Mouse (Mus musculus) Patski (cell line): ENCODE data around the gene Olfr1368. TPM values are rescaled to one million over a fixed set of nuclear protein-coding genes. Genes with fewer than 3 reads are reported as not detected.

Experiments
- ATAC-seq: fragments of 100-300 bp; one replicate; pipeline ENCODE4 v1.8.0; 2021
- CTCF ChIA-PET: fragments of 350-600 bp; sonication (Branson Sonifier 250); formaldehyde crosslinking; loops from one replicate; lab custom pipeline; 2022; ENCODE audit warnings: inconsistent platforms; lab: Charles Lee
- POLR2A ChIA-PET: fragments of 350-600 bp; sonication (Branson Sonifier 250); formaldehyde crosslinking; loops from one replicate; lab custom pipeline; 2022; ENCODE audit warnings: antibody characterized with exemption, inconsistent platforms; lab: Charles Lee
- DNase-seq: peaks from one replicate; pipeline ENCODE4 v3.0.0-alpha.2; 2011; ENCODE audit warnings: low read depth, low spot score
- H3K27me3 ChIP-seq: fragments of 371-371 bp; one replicate; pipeline ENCODE4 v1.5.1; 2021
- CTCF ChIP-seq: fragments of 100-300 bp; IDR thresholded peaks from one replicate; pipeline ENCODE4 v1.5.1; 2021
- in situ Hi-C: fragments of 300-500 bp; cut with MboI; formaldehyde crosslinking; loops from 3 replicates; pipeline ENCODE4 v1.11.1; 2018; ENCODE audit warnings: low pct_unique_long_range_greater_than_20kb, mixed read lengths
- polyA plus RNA-seq: library from polyadenylated mRNA; unstranded; gene quantifications from one replicate; pipeline ENCODE4 v1.2.3, GENCODE M21; 2021

Gene Olfr1368
- polyA plus RNA-seq, 1 experiment from 2014 or later, result not detected

- ChIA-PET CTCF (interaction anchor here (1.6 kb wide), 2 partner anchors 8 to 9 kb away, joined by 3 to 6 read pairs; no protein-coding TSS in a partner anchor), POLR2A (no interaction called here)
- ATAC-seq (no peak), DNase-seq (no peak)
- in situ Hi-C loops, result loop anchor here (10.0 kb wide), 1 partner anchor 767 kb away; the partner anchor contains the start of gene Zfp184
- no peak for TF ChIP-seq CTCF
- H3K27me3 ChIP-seq, result no peaks in the 10 kb centered on the region
Measured at GRCm38 (mm10) chr13:21177657-21178056, 32.0 kb upstream of the Olfr1368 start.

GRCm38 (mm10) chr13:21176733-21177132, 31.1 kb upstream of the Olfr1368 start:
- in situ Hi-C loops, result loop anchor here (10.0 kb wide), 1 partner anchor 768 kb away; the partner anchor contains the start of gene Zfp184
- no peak for TF ChIP-seq CTCF
- POLR2A ChIA-PET, result no interaction called here
- ATAC-seq, result no peak
- CTCF ChIA-PET, result no interaction called here
- no peaks in the 10 kb centered on the region for H3K27me3 ChIP-seq
- no peak for DNase-seq

GRCm38 (mm10) chr13:21173072-21173471, 27.4 kb upstream of the Olfr1368 start:
- ATAC-seq, result peak; percentile 45
- DNase-seq, result no peak
- H3K27me3 ChIP-seq, result no peaks in the 10 kb centered on the region
- CTCF ChIA-PET, result interaction anchor here (0.8 to 2.6 kb wide), 3 partner anchors 13 to 25 kb away, joined by 3 to 7 read pairs (median 3); no protein-coding TSS in a partner anchor
- POLR2A ChIA-PET, result no interaction called here
- TF ChIP-seq CTCF, result no peak
- in situ Hi-C loops, result loop anchor here (10.0 to 25.0 kb wide), 2 partner anchors 772 to 1811 kb away; partner anchors contain the start of gene Zfp184

- ChIA-PET CTCF (interaction anchor here (0.8 to 2.6 kb wide), 3 partner anchors 12 to 26 kb away, joined by 3 to 7 read pairs (median 3); no protein-coding TSS in a partner anchor), POLR2A (no interaction called here)
- ATAC-seq (peak; percentile 45), DNase-seq (no peak)
- in situ Hi-C loops, result loop anchor here (10.0 to 25.0 kb wide), 2 partner anchors 772 to 1810 kb away; partner anchors contain the start of gene Zfp184
- no peaks in the 10 kb centered on the region for H3K27me3 ChIP-seq
- TF ChIP-seq CTCF, result no peak
Measured at GRCm38 (mm10) chr13:21172241-21173027, 26.8 kb upstream of the Olfr1368 start.

- ChIA-PET POLR2A (no interaction called here), CTCF (no interaction called here)
- DNase-seq, result no peak
- ATAC-seq, result no peak
- no peak for TF ChIP-seq CTCF
- H3K27me3 ChIP-seq, result no peaks in the 10 kb centered on the region
- in situ Hi-C loops, result loop anchor here (10.0 to 25.0 kb wide), 2 partner anchors 773 to 1809 kb away; partner anchors contain the start of gene Zfp184
Measured at GRCm38 (mm10) chr13:21171600-21172150, 26.0 kb upstream of the Olfr1368 start.

- in situ Hi-C loops, result loop anchor here (10.0 to 25.0 kb wide), 2 partner anchors 774 to 1809 kb away; partner anchors contain the start of gene Zfp184
- no peak for ATAC-seq
- POLR2A ChIA-PET, result no interaction called here
- no peak for TF ChIP-seq CTCF
- no peak for DNase-seq
- CTCF ChIA-PET, result interaction anchor here (2.4 kb wide), 1 partner anchor 31 kb away, joined by 11 read pairs; no protein-coding TSS in a partner anchor
- H3K27me3 ChIP-seq, result no peaks in the 10 kb centered on the region
Measured at GRCm38 (mm10) chr13:21171156-21171530, 25.5 kb upstream of the Olfr1368 start.

- ChIA-PET CTCF (interaction anchor here (2.4 to 2.9 kb wide), 2 partner anchors 11 to 31 kb away, joined by 11 to 12 read pairs; no protein-coding TSS in a partner anchor), POLR2A (no interaction called here)
- no peak for TF ChIP-seq CTCF
- no peak for DNase-seq
- ATAC-seq, result no peak
- in situ Hi-C loops, result loop anchor here (10.0 to 25.0 kb wide), 2 partner anchors 774 to 1808 kb away; partner anchors contain the start of gene Zfp184
- no peaks in the 10 kb centered on the region for H3K27me3 ChIP-seq
Measured at GRCm38 (mm10) chr13:21170431-21171155, 24.9 kb upstream of the Olfr1368 start.

- DNase-seq (peak; percentile 71), ATAC-seq (peak; percentile 38)
- in situ Hi-C loops, result loop anchor here (5.0 to 25.0 kb wide), 4 partner anchors 545 to 1808 kb away; partner anchors contain the start of genes Hist1h2ag, Hist1h2ai, Hist1h2bj and Hist1h2bl
- CTCF ChIA-PET, result interaction anchor here (0.8 to 2.9 kb wide), 4 partner anchors 9 to 183 kb away, joined by 3 to 12 read pairs (median 7); partner anchors contain the start of gene Trim27
- no peaks in the 10 kb centered on the region for H3K27me3 ChIP-seq
- no peak for TF ChIP-seq CTCF
- POLR2A ChIA-PET, result no interaction called here
Measured at GRCm38 (mm10) chr13:21169657-21170430, 24.2 kb upstream of the Olfr1368 start.

- ChIA-PET CTCF (interaction anchor here (0.8 to 2.9 kb wide), 5 partner anchors 9 to 183 kb away, joined by 3 to 12 read pairs (median 6); partner anchors contain the start of gene Trim27), POLR2A (no interaction called here)
- no peak for TF ChIP-seq CTCF
- no peaks in the 10 kb centered on the region for H3K27me3 ChIP-seq
- in situ Hi-C loops, result loop anchor here (5.0 to 25.0 kb wide), 3 partner anchors 546 to 1807 kb away; partner anchors contain the start of genes Hist1h2ag, Hist1h2ai, Hist1h2bj and Hist1h2bl
- no peak for ATAC-seq
- DNase-seq, result no peak
Measured at GRCm38 (mm10) chr13:21169121-21169656, 23.5 kb upstream of the Olfr1368 start.
